Mouse (Mus musculus) liver, adult (tissue): ENCODE measurements around the gene Pef1.

Experiments
- GATA4 ChIP-seq: IDR thresholded peaks from 2 replicates; pipeline ENCODE4 v1.6.1; 2014; ENCODE audit warnings: mild to moderate bottlenecking, low read length; ENCODE audit not compliant: insufficient replicate concordance

Pef1 gene

DNA sequence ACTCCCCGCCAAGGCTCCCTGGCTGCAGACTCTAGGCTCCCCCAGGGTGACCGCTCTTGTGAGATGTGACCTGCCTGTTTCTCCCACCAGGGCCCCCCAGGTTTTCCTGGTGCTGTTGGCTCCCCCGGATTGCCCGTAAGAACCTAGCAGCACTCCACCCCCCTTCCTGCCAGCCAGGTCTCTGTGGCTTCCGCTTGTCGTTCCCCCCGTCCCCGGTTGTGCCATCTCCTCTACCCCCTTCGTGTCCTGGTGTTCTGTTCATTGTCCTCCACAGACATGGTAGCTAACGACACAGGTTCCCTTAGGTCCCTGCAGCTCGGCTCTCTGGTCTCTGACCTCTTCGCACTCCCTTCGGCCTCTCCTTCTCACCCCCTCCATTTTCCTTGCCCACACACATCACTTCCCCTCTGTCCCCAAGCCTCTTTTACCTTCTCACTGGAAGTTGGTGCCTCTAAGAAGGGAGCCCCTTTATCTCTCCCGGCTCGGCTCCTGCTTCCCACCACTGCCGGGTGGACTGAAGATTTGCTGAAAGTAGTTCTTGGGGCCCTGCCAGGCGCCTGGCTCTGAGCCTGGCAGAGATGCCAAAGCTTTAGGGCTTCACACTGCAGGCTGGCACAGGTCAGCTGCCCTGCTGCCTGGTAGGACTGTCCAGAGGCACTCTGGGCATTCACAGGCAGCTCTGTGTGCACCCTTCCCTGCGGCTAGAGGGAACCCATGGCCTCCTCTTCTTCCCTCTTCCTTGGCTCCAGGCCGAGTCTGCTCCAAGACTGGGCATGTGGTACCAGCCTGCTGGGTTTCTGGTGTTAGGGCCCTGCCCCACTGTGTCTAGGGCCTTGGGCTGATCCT is 20.8 kb upstream of the Pef1 start:
- TF ChIP-seq GATA4 = no peak

DNA sequence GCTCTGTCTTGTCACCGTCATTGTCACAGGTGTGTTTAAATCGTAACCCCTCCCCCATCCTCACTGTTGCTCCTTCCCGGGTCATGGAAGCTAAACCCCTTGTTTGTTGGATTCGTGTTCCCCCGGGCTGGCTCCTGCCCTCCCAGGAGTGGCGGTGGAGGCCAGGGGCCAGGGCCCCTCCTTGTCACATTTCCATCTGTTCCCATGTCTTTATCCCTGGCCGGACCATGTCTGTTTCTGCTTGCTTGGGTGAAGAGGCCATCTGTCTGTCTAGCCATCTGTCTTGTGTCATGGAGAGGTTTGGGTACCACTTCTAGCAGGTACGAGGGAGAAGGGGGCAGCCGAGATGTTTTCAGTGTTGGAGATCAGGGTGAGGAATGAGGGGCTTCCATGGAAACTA is 20.1 kb upstream of the Pef1 start:
- no peak for TF ChIP-seq GATA4

DNA sequence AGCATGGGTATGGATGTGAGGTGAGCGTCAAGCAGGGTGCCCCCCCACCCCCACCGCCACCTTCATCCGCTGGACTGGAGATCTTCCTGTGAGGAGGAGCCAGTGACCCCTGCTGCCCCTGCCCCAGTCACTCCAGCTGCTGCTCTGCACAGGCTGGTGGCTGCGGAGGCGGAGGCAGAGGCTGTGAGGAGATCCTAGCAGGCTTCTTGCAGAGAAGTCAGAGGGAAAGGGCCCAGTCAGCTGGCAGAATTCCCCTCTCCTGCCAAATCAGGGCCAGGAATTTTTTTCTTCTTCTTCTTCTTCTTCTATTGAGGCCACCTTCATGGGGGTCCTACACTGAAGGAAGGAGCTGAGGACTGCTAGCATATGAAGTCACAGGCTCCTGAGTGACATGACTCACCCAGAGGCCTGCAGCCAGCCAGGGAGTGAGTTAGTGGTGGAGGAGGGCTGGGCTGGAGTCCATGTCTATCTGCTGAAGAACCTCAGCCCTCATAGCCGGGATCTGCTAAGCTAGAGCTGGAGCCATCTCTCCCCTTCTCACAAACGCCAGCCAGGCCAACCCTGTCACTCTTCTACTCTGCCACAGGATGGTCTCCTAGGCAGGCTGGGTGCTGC is 17.9 kb upstream of the Pef1 start:
- TF ChIP-seq GATA4 = no peak

- TF ChIP-seq GATA4 = no peak
Observed at GRCm38 (mm10) chr4:130085246-130085820, 17.0 kb upstream of the Pef1 start.

- TF ChIP-seq GATA4 = no peak
Observed at GRCm38 (mm10) chr4:130087293-130087692, 15.1 kb upstream of the Pef1 start.

DNA sequence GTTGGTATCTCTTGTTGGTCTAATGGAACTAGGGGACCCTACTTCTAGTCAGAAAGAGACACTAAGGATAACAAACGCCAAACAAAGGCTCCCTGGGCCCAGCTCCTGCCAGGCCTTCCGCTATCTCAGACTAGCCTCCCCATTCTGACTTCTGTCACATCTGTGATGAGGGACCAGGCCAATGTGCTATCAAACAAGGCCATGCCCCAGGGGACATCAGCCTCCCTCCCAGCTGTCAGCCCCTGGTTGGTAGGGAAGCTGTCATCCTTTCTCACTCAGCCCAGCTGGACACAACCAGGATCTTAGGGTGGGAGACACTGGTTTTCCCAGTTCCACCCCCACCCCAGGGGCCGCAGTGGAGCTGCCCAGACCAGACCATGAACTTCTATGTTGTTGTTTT is 7.2 kb upstream of the Pef1 start:
- no peak for TF ChIP-seq GATA4

DNA sequence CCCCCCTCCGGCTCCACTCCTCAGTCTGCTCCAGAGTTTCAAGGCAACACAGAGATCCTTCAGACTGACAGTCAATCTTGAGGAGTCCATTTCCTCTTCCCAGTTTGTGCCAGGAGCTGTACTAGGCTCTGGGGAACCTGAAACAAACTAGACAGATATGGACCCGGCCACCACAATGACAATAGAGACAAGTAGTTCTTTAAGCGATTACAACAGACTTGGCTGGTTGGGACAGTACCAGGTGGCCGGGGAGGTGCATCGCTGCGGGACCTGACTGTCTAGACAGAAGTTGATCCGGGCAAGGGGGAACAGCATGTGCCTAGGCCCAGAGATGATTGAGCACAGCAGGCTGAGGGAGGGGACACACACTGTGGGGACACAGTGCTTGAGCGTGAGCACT is 1.2 kb upstream of the Pef1 start:
- no peak for TF ChIP-seq GATA4

GRCm38 (mm10) chr4:130103632-130104031 is 1.3 kb downstream of the Pef1 start:
- TF ChIP-seq GATA4 = no peak

DNA sequence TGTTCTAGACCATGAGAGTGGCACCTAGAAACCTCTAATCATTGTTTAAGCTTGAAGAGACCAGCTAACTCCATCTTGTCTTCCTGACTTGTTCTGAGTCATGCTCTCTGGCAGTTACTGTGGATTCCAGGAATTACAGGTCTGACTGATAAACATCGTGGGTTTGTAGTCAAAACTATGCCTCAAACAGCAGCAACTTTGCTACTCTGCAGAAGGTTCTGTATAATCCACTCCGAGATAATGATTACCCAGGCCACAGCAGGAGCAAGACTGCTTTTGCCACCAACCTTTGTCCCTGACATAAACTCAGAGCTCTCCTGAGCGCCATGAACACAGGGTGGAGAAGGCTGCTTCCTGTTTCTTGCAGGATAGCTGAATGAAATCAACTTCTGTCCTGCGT is 2.2 kb downstream of the Pef1 start:
- no peak for TF ChIP-seq GATA4

DNA sequence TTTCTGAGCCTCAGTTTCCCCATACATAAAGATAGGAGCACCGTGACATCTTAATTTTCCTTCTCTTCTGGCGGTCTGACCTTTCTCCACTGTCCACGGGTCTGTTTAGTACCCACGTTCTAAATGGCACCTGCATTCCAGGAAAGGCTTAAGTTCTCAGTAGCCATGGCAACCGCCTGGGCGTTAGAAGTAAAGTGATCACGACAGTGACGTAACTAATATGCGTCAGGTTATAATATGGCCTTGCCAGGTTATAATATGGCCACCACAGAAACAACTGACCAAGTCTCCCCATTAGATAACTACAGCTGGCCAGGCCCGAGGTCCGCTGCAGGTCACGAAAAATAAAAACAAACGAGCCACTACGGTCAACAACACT is 4.7 kb downstream of the Pef1 start:
- TF ChIP-seq GATA4 = no peak

DNA sequence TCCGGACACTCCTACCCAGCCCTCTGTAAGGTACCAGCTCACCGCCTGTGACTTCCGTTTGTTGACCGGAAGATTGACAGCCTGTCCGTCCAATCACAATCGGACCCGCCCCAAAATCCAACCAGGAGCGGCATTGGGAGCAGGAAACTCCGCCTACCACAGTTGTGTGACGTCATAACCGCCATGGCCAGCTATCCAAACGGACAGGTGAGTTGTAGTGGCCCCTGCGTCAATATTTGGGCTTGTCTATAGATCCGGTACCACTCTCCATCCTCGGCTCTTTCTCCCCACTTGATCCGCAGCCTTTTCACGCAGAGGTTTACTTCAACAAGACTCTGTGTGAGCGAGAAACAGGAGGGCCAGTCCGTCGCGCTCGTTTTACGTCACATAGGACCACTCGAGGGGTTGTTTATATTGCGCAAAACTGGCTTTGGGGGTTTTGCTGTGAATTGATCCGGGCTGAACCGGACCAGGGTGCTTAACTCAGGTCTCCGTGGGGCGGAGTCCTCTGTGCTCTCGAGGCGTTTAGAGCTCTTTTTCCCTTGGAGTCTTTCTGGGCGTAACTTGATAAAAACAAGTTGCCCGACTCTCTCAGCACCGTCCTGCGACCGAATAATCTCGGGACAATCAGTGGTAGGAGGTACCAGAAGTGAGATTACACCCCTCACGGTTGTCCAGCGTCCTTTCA is 5.2 kb downstream of the Pef1 start:
- TF ChIP-seq GATA4 = no peak

GRCm38 (mm10) chr4:130108929-130109328 is 6.6 kb downstream of the Pef1 start:
- TF ChIP-seq GATA4 = no peak

DNA sequence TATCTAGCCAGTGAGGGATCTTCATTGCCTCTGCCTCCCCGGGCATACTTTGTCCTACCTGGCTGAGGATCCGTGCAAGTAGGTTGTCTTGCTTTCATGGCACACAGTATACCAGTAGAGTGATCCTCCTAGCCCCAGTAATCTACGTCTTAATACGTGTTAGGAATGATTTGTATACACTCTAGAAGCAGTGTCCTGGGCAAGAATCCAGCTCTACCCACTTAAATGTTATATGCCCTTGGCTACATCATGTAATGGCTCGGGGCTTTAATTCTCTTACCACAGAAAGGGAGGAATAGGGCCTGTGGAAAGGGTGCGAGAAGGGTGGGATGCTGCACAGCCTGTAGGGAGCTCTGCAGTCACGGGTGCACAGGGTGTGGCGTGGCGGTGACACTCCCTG is 7.3 kb downstream of the Pef1 start:
- no peak for TF ChIP-seq GATA4

GRCm38 (mm10) chr4:130110091-130110490 is 7.7 kb downstream of the Pef1 start:
- no peak for TF ChIP-seq GATA4

- no peak for TF ChIP-seq GATA4
Observed at GRCm38 (mm10) chr4:130112299-130112698, 9.9 kb downstream of the Pef1 start.

- no peak for TF ChIP-seq GATA4
Observed at GRCm38 (mm10) chr4:130112732-130113131, 10.4 kb downstream of the Pef1 start.
